Mouse (Mus musculus) megakaryocyte, adult 5-6 weeks (primary cell): Measurements from ENCODE around the gene Xpr1. TPM values are rescaled to one million over a fixed set of nuclear protein-coding genes. Genes with fewer than 3 reads are reported as not detected.

Source experiments
- ATAC-seq: 2 replicates; pipeline ENCODE4 v1.8.0; 2016; ENCODE audit warnings: mild to moderate bottlenecking, inconsistent platforms; ENCODE audit not compliant: poor library complexity, severe bottlenecking
- total RNA-seq, 2 experiments: library from RNA; stranded (forward) in 1 of 2; stranded (reverse) in 1 of 2; fragments of 153-499, 151-499 nt in 1 of 2; fragments of 221-1000, 200-1000 nt in 1 of 2; gene quantifications; 2 replicates each; pipeline versions ENCODE4 v1.2.3 to v1.2.4; 2015 to 2017

Gene Xpr1
- 67.5 and 69.2 TPM in 2 replicates for total RNA-seq (2015)
- 31.5 and 38.9 TPM in 2 replicates for total RNA-seq (2017)

GRCm38 (mm10) chr1:155416701-155417677, at the start of gene Xpr1:
Gene Xpr1 (minus strand): TSS chr1:155417415.
- ATAC-seq = peak; percentile 85

GRCm38 (mm10) chr1:155463442-155463841, 46.2 kb upstream of the Xpr1 start:
- ATAC-seq = no peak

- ATAC-seq = peak; percentile 56
These were observed 45.4 kb upstream of the Xpr1 start for GRCm38 (mm10) chr1:155462582-155462981.

GRCm38 (mm10) chr1:155457532-155457931, 40.3 kb upstream of the Xpr1 start:
- ATAC-seq = no peak

- no peak for ATAC-seq
These were observed 36.0 kb upstream of the Xpr1 start for GRCm38 (mm10) chr1:155453180-155453579.

- no peak for ATAC-seq
These were observed 31.7 kb upstream of the Xpr1 start for GRCm38 (mm10) chr1:155448932-155449331.

GRCm38 (mm10) chr1:155447277-155447676, 30.1 kb upstream of the Xpr1 start:
- ATAC-seq = no peak; the same call in 1 of the 2 replicates

- ATAC-seq = no peak
These were observed 25.9 kb upstream of the Xpr1 start for GRCm38 (mm10) chr1:155443115-155443514.

GRCm38 (mm10) chr1:155442521-155443001, 25.3 kb upstream of the Xpr1 start:
- peak; percentile 40; the same call in 1 of the 2 replicates for ATAC-seq

GRCm38 (mm10) chr1:155439551-155439950, 22.3 kb upstream of the Xpr1 start:
- ATAC-seq = no peak

- ATAC-seq = no peak
These were observed 21.3 kb upstream of the Xpr1 start for GRCm38 (mm10) chr1:155438525-155438924.

GRCm38 (mm10) chr1:155429304-155429703, 12.1 kb upstream of the Xpr1 start:
- ATAC-seq = no peak

GRCm38 (mm10) chr1:155427126-155427865, 10.1 kb upstream of the Xpr1 start:
- no peak for ATAC-seq

GRCm38 (mm10) chr1:155425743-155426315, 8.6 kb upstream of the Xpr1 start:
- ATAC-seq = peak; percentile 83

GRCm38 (mm10) chr1:155425285-155425684, 8.1 kb upstream of the Xpr1 start:
- no peak for ATAC-seq

GRCm38 (mm10) chr1:155423801-155424200, 6.6 kb upstream of the Xpr1 start:
- no peak for ATAC-seq

GRCm38 (mm10) chr1:155422022-155422421, 4.8 kb upstream of the Xpr1 start:
- no peak for ATAC-seq

GRCm38 (mm10) chr1:155416147-155416700, 991 bp downstream of the Xpr1 start:
- ATAC-seq = 0 out of 2 replicates have a peak, but pooled peaks have one; percentile 14

GRCm38 (mm10) chr1:155415421-155415820, 1.8 kb downstream of the Xpr1 start:
- no peak for ATAC-seq

- ATAC-seq = peak; percentile 46
These were observed 4.5 kb downstream of the Xpr1 start for GRCm38 (mm10) chr1:155412705-155413104.

GRCm38 (mm10) chr1:155408577-155408966, 8.6 kb downstream of the Xpr1 start:
- ATAC-seq = no peak
